Mouse (Mus musculus) embryonic facial prominence, embryonic 10.5 days (tissue): Measurements from ENCODE around the gene Gadl1. TPM values are rescaled to one million over a fixed set of nuclear protein-coding genes. Genes with fewer than 3 reads are reported as not detected.

Source experiments
- DNase-seq: peaks from one replicate; pipeline ENCODE4 v3.0.0-alpha.2; 2017; ENCODE audit warnings: low spot score
- H3K27ac ChIP-seq: fragments of 300-500 bp; sonication (generic); replicated peaks from 2 replicates; pipeline ENCODE4 v1.5.1; 2016; ENCODE audit warnings: mild to moderate bottlenecking
- H3K27me3 ChIP-seq: fragments of 300-500 bp; sonication (generic); replicated peaks from 2 replicates; pipeline ENCODE4 v1.6.1; 2016; ENCODE audit warnings: low read depth, mild to moderate bottlenecking; ENCODE audit not compliant: poor library complexity, severe bottlenecking
- H3K36me3 ChIP-seq: fragments of 300-500 bp; sonication (generic); replicated peaks from 2 replicates; pipeline ENCODE4 v1.6.1; 2016; ENCODE audit warnings: mild to moderate bottlenecking, moderate library complexity
- H3K4me1 ChIP-seq: fragments of 300-500 bp; sonication (generic); 2 replicates; pipeline ENCODE4 v1.6.1; 2016
- H3K4me3 ChIP-seq: fragments of 300-500 bp; sonication (generic); 2 replicates; pipeline ENCODE4 v1.5.1; 2016; ENCODE audit warnings: mild to moderate bottlenecking, moderate library complexity
- H3K9me3 ChIP-seq: fragments of 300-500 bp; sonication (generic); 2 replicates; pipeline ENCODE4 v1.6.1; 2016; ENCODE audit warnings: mild to moderate bottlenecking
- WGBS: fragments of 180-500 bp; shearing (Covaris S2); methylation state at CpG from one replicate; pipeline ENCODE4 v1.1.7; 2016; 5-methylcytosine and 5-hydroxymethylcytosine counted together
- polyA plus RNA-seq: library from polyadenylated mRNA; unstranded; fragments of >200 nt; fragmentation: Nextera tagmentation; extraction: Ambion mirVana; gene quantifications from 2 replicates; pipeline ENCODE4 v1.2.1, GENCODE M21; 2016

The Gadl1 gene
- polyA plus RNA-seq, 1 experiment from 2014 or later, result 0.35 TPM

GRCm38 (mm10) chr9:116101842-116102241 lies 192.6 kb downstream of the Gadl1 start:
- Histone ChIP-seq H3K36me3 (peaks cover 29% of the 10 kb centered on the region), H3K27ac (no peak overlapping the region), H3K4me1 (peaks cover 25% of the 10 kb centered on the region), H3K9me3 (no peaks in the 10 kb centered on the region), H3K4me3 (no peak overlapping the region), H3K27me3 (no peaks in the 10 kb centered on the region)
- 85% methylated on average over 11 of the region's 11 CpGs for WGBS
- no peak for DNase-seq

- DNase-seq, result no peak
- no peaks in the 10 kb centered on the region for H3K27me3 ChIP-seq
- H3K27ac ChIP-seq, result no peak overlapping the region
- H3K4me3 ChIP-seq, result no peak overlapping the region
- peaks cover 56% of the 10 kb centered on the region for H3K36me3 ChIP-seq
- WGBS, result 93% methylated on average over 17 of the region's 17 CpGs
- peaks cover 11% of the 10 kb centered on the region for H3K4me1 ChIP-seq
- no peaks in the 10 kb centered on the region for H3K9me3 ChIP-seq
These were observed 195.5 kb downstream of the Gadl1 start for GRCm38 (mm10) chr9:116104770-116105169.

- Histone ChIP-seq H3K4me3 (no peak overlapping the region), H3K27me3 (no peaks in the 10 kb centered on the region), H3K36me3 (peaks cover 51% of the 10 kb centered on the region), H3K4me1 (peaks cover 6% of the 10 kb centered on the region; the same call in 1 of the 2 replicates), H3K27ac (no peak overlapping the region), H3K9me3 (no peaks in the 10 kb centered on the region)
- 84% methylated on average over 2 of the region's 2 CpGs for WGBS
- no peak for DNase-seq
These were observed 199.5 kb downstream of the Gadl1 start for GRCm38 (mm10) chr9:116108729-116109128.

DNA sequence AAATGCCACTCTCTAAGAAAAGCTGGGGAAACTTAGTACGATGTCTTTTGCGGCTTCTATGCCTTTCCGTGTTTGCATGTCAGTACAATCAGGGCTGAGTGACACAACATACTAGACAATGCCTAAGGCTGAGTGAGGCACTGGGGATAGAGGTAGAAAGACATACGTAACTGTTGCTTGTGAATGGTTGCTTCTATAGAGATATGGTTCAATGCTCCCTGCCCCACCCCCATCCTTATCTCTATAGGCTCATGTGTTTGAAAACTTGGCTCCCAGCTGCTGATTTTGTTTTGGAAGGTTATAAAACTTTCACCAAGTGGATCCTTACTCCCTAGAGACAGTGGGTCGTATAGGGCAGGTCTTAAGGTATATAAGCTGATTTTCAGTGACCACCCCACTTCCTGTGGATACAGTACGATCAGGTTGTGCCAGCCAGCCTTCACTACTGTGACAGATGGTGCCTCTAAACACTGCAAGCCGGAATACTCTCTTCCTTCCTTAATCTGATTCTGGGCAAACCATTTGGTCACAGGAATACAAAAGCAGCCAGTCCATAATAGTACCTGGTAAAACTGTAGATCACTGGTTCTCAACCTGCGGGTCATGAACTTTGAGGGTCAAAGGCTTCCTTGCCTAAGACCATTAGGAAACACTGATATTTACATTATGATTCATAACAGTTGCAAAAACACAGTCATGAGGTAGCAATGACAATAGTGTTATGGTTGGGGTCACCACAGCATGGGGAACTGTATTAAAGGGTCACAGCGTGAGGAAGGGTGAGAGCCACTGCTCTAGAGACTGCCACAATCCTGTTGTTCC lies 202.1 kb downstream of the Gadl1 start:
- no peak for DNase-seq
- Histone ChIP-seq H3K4me1 (peaks cover 7% of the 10 kb centered on the region), H3K36me3 (peaks cover 37% of the 10 kb centered on the region), H3K9me3 (no peaks in the 10 kb centered on the region), H3K27me3 (no peaks in the 10 kb centered on the region), H3K4me3 (no peak overlapping the region), H3K27ac (no peak overlapping the region)
- 88% methylated on average over 9 of the region's 9 CpGs for WGBS

DNA sequence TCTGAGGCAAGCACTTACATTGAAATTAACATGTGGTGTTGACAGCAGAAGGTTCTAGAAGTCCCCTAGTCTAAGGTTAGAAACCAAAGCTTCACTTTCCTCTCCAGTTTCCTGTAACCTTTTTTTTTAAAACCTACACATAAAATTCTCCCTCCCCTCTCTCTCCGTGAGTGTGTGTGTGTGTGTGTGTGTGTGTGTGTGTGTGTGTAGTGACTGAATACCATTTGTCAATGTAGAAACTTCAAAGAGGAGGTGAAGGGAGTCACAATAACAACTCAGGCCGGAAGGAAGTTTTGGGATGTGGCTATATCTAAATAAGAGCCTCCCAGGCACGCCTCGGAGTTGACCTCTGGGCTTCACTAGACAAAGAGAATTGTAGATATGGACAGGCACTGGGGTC lies 205.1 kb downstream of the Gadl1 start:
- 47% methylated on average over 4 of the region's 4 CpGs for WGBS
- Histone ChIP-seq H3K27ac (no peak overlapping the region), H3K4me1 (peaks cover 5% of the 10 kb centered on the region), H3K4me3 (no peak overlapping the region), H3K27me3 (no peaks in the 10 kb centered on the region), H3K36me3 (peaks cover 13% of the 10 kb centered on the region), H3K9me3 (no peaks in the 10 kb centered on the region)
- DNase-seq, result no peak

- Histone ChIP-seq H3K27me3 (no peaks in the 10 kb centered on the region), H3K36me3 (peaks cover 5% of the 10 kb centered on the region; the same call in 1 of the 2 replicates), H3K9me3 (no peaks in the 10 kb centered on the region), H3K4me3 (no peak overlapping the region), H3K4me1 (peaks cover 5% of the 10 kb centered on the region), H3K27ac (no peak overlapping the region)
- no peak for DNase-seq
- WGBS, result 92% methylated on average over 7 of the region's 7 CpGs
These were observed 206.6 kb downstream of the Gadl1 start for GRCm38 (mm10) chr9:116115875-116116274.

DNA sequence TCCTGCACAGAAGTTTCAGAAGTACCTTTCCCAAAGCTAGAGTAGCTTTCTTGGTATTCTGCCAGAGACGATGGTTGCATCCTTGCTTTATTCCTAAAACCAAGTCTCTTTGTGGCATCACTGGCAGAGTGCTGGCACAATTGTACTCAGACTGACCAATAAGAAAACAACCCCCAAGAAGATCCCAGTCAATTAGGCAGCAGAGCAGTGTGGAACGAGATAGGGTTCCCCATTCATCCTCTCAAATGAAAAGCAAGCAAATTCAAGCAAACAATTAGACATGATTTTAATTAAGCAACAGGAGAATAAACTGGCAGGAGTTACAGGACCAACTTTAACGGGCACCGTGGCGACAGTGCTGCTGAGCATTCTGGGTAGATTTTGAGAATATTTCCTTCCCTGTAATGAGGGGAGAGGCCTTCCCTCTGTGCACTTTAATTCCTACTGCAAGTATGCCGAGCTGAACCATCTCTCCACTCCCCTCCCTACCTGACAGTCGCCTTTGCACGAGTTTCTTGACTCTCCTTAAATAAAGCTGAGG lies 209.1 kb downstream of the Gadl1 start:
- 73% methylated on average over 8 of the region's 8 CpGs for WGBS
- H3K27ac ChIP-seq, result no peak overlapping the region
- H3K27me3 ChIP-seq, result no peaks in the 10 kb centered on the region
- peaks cover 7% of the 10 kb centered on the region; the same call in 1 of the 2 replicates for H3K36me3 ChIP-seq
- no peak for DNase-seq
- no peaks in the 10 kb centered on the region for H3K9me3 ChIP-seq
- peaks cover 17% of the 10 kb centered on the region for H3K4me1 ChIP-seq
- no peak overlapping the region for H3K4me3 ChIP-seq

DNA sequence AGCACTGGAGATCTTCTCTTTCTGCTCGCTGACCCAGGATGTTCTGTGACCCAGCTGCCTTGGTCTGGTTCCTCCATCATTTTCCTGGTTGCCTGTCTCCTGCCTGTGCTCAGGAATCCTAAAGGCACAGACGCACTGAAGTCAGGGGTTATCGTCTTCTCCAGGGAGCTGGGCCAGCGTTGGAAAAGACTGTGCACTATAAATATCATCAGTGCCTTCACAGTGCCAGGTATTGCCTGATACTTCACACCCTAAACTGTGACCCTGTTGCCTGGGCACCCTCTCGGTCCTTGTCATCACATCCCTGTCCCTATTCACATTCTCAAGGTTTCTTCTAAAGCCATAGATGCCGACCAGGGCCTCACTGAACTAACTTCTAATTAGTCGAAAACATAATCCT lies 210.7 kb downstream of the Gadl1 start:
- Histone ChIP-seq H3K4me3 (no peak overlapping the region), H3K4me1 (peaks cover 17% of the 10 kb centered on the region), H3K9me3 (no peaks in the 10 kb centered on the region), H3K36me3 (peaks cover 11% of the 10 kb centered on the region; the same call in 1 of the 2 replicates), H3K27me3 (no peaks in the 10 kb centered on the region), H3K27ac (no peak overlapping the region)
- WGBS, result 85% methylated on average over 7 of the region's 7 CpGs
- DNase-seq, result no peak

GRCm38 (mm10) chr9:116121472-116121871 lies 212.2 kb downstream of the Gadl1 start:
- Histone ChIP-seq H3K9me3 (no peaks in the 10 kb centered on the region), H3K27ac (0 out of 2 replicates have a peak overlapping the region, but pooled peaks have one; percentile 44), H3K36me3 (peaks cover 11% of the 10 kb centered on the region; the same call in 1 of the 2 replicates), H3K4me1 (peaks cover 20% of the 10 kb centered on the region), H3K4me3 (no peak overlapping the region), H3K27me3 (no peaks in the 10 kb centered on the region)
- DNase-seq, result no peak
- WGBS, result 89% methylated on average over 7 of the region's 7 CpGs

- Histone ChIP-seq H3K36me3 (peaks cover 15% of the 10 kb centered on the region; the same call in 1 of the 2 replicates), H3K9me3 (no peaks in the 10 kb centered on the region), H3K27ac (peak overlapping the region; percentile 75), H3K4me3 (no peak overlapping the region), H3K4me1 (peaks cover 25% of the 10 kb centered on the region), H3K27me3 (no peaks in the 10 kb centered on the region)
- no peak for DNase-seq
- 73% methylated on average over 6 of the region's 6 CpGs for WGBS
These were observed 213.3 kb downstream of the Gadl1 start for GRCm38 (mm10) chr9:116122544-116122943.

DNA sequence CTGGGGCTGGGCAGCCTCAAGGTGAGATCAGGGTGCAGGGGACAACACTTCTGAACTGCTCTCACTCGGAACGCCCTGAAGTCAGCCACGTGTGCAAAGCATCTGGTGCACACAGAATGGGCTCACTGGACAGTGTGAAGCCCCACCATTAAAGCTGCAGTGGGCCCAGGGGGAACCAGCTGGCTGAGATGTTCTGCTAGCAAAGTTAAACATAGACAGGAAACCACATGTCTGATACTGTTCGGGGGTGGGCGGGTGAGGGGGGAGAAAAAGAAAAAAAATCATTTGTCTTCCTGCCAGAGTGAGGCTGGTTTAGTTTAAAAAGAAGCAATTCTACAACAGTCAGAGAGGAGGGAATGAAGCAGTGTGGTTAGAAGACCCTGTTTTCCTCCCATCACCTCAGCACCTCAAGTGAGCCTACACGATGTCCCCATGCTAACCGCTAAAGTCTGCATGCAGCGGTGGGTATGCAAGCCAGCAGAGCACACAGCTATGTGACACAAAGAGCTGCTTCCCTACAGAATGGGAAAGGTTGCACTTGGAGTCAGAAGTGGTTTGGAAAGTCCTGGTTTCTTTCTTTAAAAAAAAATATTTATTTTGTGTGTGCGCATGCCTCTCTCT lies 213.8 kb downstream of the Gadl1 start:
- peaks cover 25% of the 10 kb centered on the region for H3K4me1 ChIP-seq
- 61% methylated on average over 9 of the region's 9 CpGs for WGBS
- peak overlapping the region; percentile 75 for H3K27ac ChIP-seq

More for the DNA sequence above, 213.8 kb downstream of the Gadl1 start:
- DNase-seq, result no peak
- Histone ChIP-seq H3K9me3 (no peaks in the 10 kb centered on the region), H3K4me3 (no peak overlapping the region), H3K36me3 (peaks cover 21% of the 10 kb centered on the region; the same call in 1 of the 2 replicates), H3K27me3 (no peaks in the 10 kb centered on the region)
